Mouse (Mus musculus) brain, embryonic 14.5 days (tissue): ENCODE data around the gene Psmd14.

ENCODE experiments used
- CTCF ChIP-seq: fragments of 200-500 bp; IDR thresholded peaks from 2 replicates; pipeline ENCODE4 v1.5.1; 2012; ENCODE audit warnings: inconsistent platforms, mild to moderate bottlenecking, moderate library complexity, borderline replicate concordance; ENCODE audit not compliant: insufficient read depth, insufficient read length; ENCODE audit errors: extremely low read depth
- POLR2A ChIP-seq: fragments of 200-500 bp; IDR thresholded peaks from 2 replicates; pipeline ENCODE4 v1.6.1; 2012; ENCODE audit warnings: mild to moderate bottlenecking, inconsistent platforms, borderline replicate concordance; ENCODE audit not compliant: poor library complexity, insufficient read depth, insufficient read length, severe bottlenecking; ENCODE audit errors: extremely low read depth

GRCm38 (mm10) chr2:61805541-61806345 is 94.2 kb downstream of the Psmd14 start:
- TF ChIP-seq POLR2A (no peak), CTCF (no peak)
